Mouse (Mus musculus): ENCODE measurements at regions not wholly inside any gene's neighbourhood (a gene's known extent, or its start where the extent isn't known, plus 50 kb on each side); places are given as distances from the start of the nearest gene placed in this dataset.

GRCm38 (mm10) chr7:39642333-39642732 is 124.8 kb downstream of the Zfp619 start:
- Histone ChIP-seq H3K4me3 (ENCODE audit: control insufficient read depth in 1 of 2, insufficient read depth in 1 of 2, low read depth in 2 of 2, low read length in 2 of 2) (no peak overlapping the region), H3K79me2 (ENCODE audit: control insufficient read depth, insufficient read depth, low read length, poor library complexity) (no peaks in the 10 kb centered on the region), H3K9ac (ENCODE audit: control insufficient read depth, low read depth, low read length, poor library complexity, severe bottlenecking) (no peak overlapping the region), H3K27me3 (ENCODE audit: control insufficient read depth in 1 of 2, insufficient read depth in 2 of 2, low read length in 2 of 2) (no peaks in the 10 kb centered on the region), H3K9me3 (replicated peaks; ENCODE audit: insufficient read depth, low read length) (no peaks in the 10 kb centered on the region), H3K27ac (ENCODE audit: control insufficient read depth, low read depth, low read length) (no peak overlapping the region), H3K4me1 (ENCODE audit: control insufficient read depth in 1 of 2, insufficient read depth in 2 of 2, low read length in 2 of 2) (no peaks in the 10 kb centered on the region), H3K36me3 (ENCODE audit: control insufficient read depth in 1 of 2, insufficient read depth in 2 of 2, low read length in 2 of 2) (no peaks in the 10 kb centered on the region)
- TF ChIP-seq TCF12 (IDR thresholded peaks at IDR 0.05; ENCODE audit: low read depth, low read length) (no peak), MAFK (IDR thresholded peaks at IDR 0.05; ENCODE audit: borderline replicate concordance, low read depth, low read length) (no peak), KAT2A (conservative IDR thresholded peaks at IDR 0.05; ENCODE audit: low read depth, low read length) (no peak), GABPA (IDR thresholded peaks at IDR 0.05; ENCODE audit: low read depth, low read length) (no peak), BHLHE40 (IDR thresholded peaks at IDR 0.05; ENCODE audit: borderline replicate concordance, low read depth, low read length) (no peak), CHD1 (IDR thresholded peaks at IDR 0.05; ENCODE audit: low read depth, low read length) (no peak), TBP (IDR thresholded peaks at IDR 0.05; ENCODE audit: low read depth, low read length) (no peak), ZMIZ1 (IDR thresholded peaks at IDR 0.05; ENCODE audit: low read depth, low read length) (no peak), USF1 (IDR thresholded peaks at IDR 0.05; ENCODE audit: low read depth, low read length) (no peak), RCOR1 (IDR thresholded peaks at IDR 0.05; ENCODE audit: low read depth, low read length) (no peak), POLR2AphosphoS2 (IDR thresholded peaks at IDR 0.05; ENCODE audit: low read length) (no peak), MYC (IDR thresholded peaks at IDR 0.05; ENCODE audit: low read depth, low read length) (no peak), CTCF (IDR thresholded peaks at IDR 0.05 in 2 of 3, conservative IDR thresholded peaks at IDR 0.05 in 1 of 3; ENCODE audit: control insufficient read depth in 1 of 3, insufficient read depth in 1 of 3, low read depth in 2 of 3, low read length in 3 of 3, poor library complexity in 1 of 3, severe bottlenecking in 1 of 3) (no peak), EP300 (IDR thresholded peaks at IDR 0.05; ENCODE audit: low read depth in 1 of 2, low read length in 2 of 2) (no peak), MAX (IDR thresholded peaks at IDR 0.05; ENCODE audit: low read length) (no peak), MXI1 (IDR thresholded peaks at IDR 0.05; ENCODE audit: low read depth, low read length) (no peak)
- DNase-seq (ENCODE audit: low read depth, low spot score), result no peak

GRCm38 (mm10) chr7:39643323-39643722 is 125.8 kb downstream of the Zfp619 start:
- Histone ChIP-seq H3K79me2 (ENCODE audit: control insufficient read depth, insufficient read depth, low read length, poor library complexity) (no peaks in the 10 kb centered on the region), H3K4me1 (ENCODE audit: control insufficient read depth in 1 of 2, insufficient read depth in 2 of 2, low read length in 2 of 2) (no peaks in the 10 kb centered on the region), H3K4me3 (ENCODE audit: control insufficient read depth in 1 of 2, insufficient read depth in 1 of 2, low read depth in 2 of 2, low read length in 2 of 2) (no peak overlapping the region), H3K9me3 (replicated peaks; ENCODE audit: insufficient read depth, low read length) (no peaks in the 10 kb centered on the region), H3K36me3 (ENCODE audit: control insufficient read depth in 1 of 2, insufficient read depth in 2 of 2, low read length in 2 of 2) (no peaks in the 10 kb centered on the region), H3K27ac (ENCODE audit: control insufficient read depth, low read depth, low read length) (no peak overlapping the region), H3K27me3 (ENCODE audit: control insufficient read depth in 1 of 2, insufficient read depth in 2 of 2, low read length in 2 of 2) (no peaks in the 10 kb centered on the region), H3K9ac (ENCODE audit: control insufficient read depth, low read depth, low read length, poor library complexity, severe bottlenecking) (no peak overlapping the region)
- no peak for DNase-seq (ENCODE audit: low read depth, low spot score)
- no peak for TF ChIP-seq POLR2A (IDR thresholded peaks at IDR 0.05; ENCODE audit: control insufficient read depth in 1 of 2, insufficient read depth in 1 of 2, low read depth in 1 of 2, low read length in 2 of 2, poor library complexity in 1 of 2)

Data from MEL (cell line).